Mouse (Mus musculus) brown adipose tissue, adult 24 weeks (tissue): ENCODE results near the gene Gabbr2. TPM values are rescaled to one million over a fixed set of nuclear protein-coding genes. Genes with fewer than 3 reads are reported as not detected.

ENCODE experiments used
- polyA plus RNA-seq: library from polyadenylated mRNA; stranded (reverse); fragments of >200 nt; gene quantifications from 2 replicates; pipeline ENCODE4 v1.2.4, GENCODE M21; 2012; ENCODE audit not compliant: missing spikeins, insufficient read depth, insufficient read length

Gene Gabbr2
- polyA plus RNA-seq, 1 experiment, result not detected

Other genes starting within 250 kb of the Gabbr2 start
- gene Anks6, start 65.6 kb upstream of the Gabbr2 start, polyA plus RNA-seq, result 1.1 and 2.0 TPM in 2 replicates
- gene Galnt12, start 100.0 kb upstream of the Gabbr2 start, polyA plus RNA-seq, result 0.48 TPM in 1 of 2 replicates, not detected in the other
- gene Col15a1, start 216.3 kb upstream of the Gabbr2 start, polyA plus RNA-seq, result 38.2 and 43.8 TPM in 2 replicates